Mouse (Mus musculus) ES-Bruce4 (cell line): ENCODE measurements around the gene Fndc5.

Experiments used
- CTCF ChIP-seq: IDR thresholded peaks from one replicate; pipeline ENCODE4 v1.8.1; 2011; ENCODE audit warnings: low read depth, low read length
- EP300 ChIP-seq: IDR thresholded peaks from 2 replicates; pipeline ENCODE4 v1.6.1; 2011; ENCODE audit warnings: low read depth, low read length; ENCODE audit not compliant: insufficient read depth

DNA sequence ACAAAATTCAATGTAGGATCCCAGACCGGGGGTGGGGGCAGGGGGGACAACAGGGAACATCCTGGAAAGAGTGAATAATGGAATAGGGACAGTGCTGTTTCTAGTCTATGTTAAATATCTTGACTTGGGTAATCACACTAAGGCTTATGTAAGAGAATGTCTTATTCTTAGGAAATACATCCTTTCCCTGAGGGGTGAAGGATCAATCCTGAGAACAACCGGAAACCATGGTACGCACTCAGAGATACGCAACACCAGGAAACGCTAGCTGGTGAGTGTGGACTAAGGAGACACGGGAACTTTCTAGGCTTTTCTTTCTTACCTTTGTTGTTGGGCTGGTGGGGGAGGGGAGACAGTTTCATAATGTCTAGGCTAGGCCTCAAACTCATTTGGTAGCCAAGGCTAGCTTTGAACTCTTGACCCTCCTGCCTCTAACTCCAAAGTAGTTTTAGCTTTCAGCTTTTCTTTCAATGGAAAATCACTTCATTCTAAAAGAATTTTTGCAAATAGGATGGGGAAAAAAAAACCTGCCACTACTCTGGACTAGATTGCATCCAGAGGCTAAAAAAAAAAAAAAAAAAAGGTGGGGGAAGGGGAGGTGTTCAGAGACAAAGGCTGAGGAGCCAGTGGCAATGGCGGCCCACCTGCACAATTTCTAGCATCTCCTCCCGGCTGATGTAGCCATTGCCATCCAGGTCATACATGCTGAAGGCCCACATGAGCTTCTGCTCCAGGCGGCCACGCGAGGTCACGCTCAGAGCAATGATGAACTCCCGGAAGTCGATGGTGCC is 18.9 kb upstream of the Fndc5 start:
- TF ChIP-seq EP300 (no peak), CTCF (no peak)
